Mouse (Mus musculus) thymus, adult 2 months (tissue): ENCODE results near the gene Ehd1.

Experiments used
- CTCF ChIP-seq: fragments of 200-500 bp; IDR thresholded peaks from 2 replicates; pipeline ENCODE4 v1.5.1; 2012; ENCODE audit warnings: mild to moderate bottlenecking, control low read depth, low read length, moderate library complexity, borderline replicate concordance; ENCODE audit not compliant: control insufficient read depth, poor library complexity, insufficient read depth; ENCODE audit errors: extremely low read depth
- POLR2A ChIP-seq: fragments of 200-500 bp; IDR thresholded peaks from 2 replicates; pipeline ENCODE4 v1.6.1; 2012; ENCODE audit warnings: mild to moderate bottlenecking, low read length, control low read depth, moderate library complexity; ENCODE audit not compliant: control insufficient read depth, poor library complexity, insufficient read depth; ENCODE audit errors: extremely low read depth

- no peak for TF ChIP-seq CTCF
- TF ChIP-seq POLR2A: no peak
These were observed 42.0 kb upstream of the Ehd1 start for GRCm38 (mm10) chr19:6234337-6235083.
